Mouse (Mus musculus): ENCODE measurements at regions not wholly inside any gene's neighbourhood (a gene's known extent, or its start where the extent isn't known, plus 50 kb on each side); places are given as distances from the start of the nearest gene placed in this dataset.

GRCm38 (mm10) chr15:50472626-50473025, 3412.1 kb upstream of the Gm7489 start:
- no peak for TF ChIP-seq POLR2A (IDR thresholded peaks at IDR 0.05; ENCODE audit: control insufficient read depth, low read depth, low read length)
- TF ChIP-seq CTCF (IDR thresholded peaks at IDR 0.05; ENCODE audit: control insufficient read depth, insufficient read depth, insufficient replicate concordance, low read depth, low read length) = no peak
